Mouse (Mus musculus) retina, embryonic 14.5 days (tissue): ENCODE results near the gene Aldh18a1.
A peak's percentile ranks its signal among the peaks of the same experiment; 100 is the strongest.

Experiments used
- DNase-seq: peaks from one replicate; pipeline ENCODE4 v3.0.0-alpha.2; 2015; ENCODE audit warnings: low spot score

Aldh18a1 gene

DNA sequence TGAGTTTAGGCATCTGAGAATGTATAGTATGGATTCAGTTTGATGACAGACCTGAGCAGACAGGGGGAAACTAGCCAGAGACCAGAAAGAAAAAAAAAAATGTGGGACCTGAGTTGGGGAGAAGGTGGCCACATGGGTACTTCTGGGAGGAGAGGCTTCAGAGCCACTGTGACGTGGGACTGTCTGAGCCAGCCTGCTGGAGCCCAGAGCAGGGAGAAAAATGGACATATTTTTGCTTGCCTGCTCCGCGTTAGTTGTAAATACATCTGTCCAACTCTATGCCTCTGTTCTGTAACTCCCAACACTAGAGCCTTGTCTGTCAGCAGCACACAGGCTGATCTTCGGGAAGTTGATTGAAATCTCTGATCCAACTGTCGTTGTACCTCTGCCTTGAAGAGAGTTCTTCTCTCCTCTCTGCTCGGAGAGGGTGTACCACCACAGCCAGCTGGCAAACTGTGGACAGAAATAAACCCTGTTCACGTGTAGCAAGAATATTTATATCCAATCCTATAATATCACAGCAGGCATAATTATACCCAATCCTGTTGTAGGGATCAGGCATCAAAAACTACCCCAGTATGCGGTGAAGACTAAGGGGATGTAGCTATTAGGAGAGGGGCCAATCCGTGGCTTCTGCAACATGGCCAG is 61.8 kb downstream of the Aldh18a1 start:
- no peak for DNase-seq

DNA sequence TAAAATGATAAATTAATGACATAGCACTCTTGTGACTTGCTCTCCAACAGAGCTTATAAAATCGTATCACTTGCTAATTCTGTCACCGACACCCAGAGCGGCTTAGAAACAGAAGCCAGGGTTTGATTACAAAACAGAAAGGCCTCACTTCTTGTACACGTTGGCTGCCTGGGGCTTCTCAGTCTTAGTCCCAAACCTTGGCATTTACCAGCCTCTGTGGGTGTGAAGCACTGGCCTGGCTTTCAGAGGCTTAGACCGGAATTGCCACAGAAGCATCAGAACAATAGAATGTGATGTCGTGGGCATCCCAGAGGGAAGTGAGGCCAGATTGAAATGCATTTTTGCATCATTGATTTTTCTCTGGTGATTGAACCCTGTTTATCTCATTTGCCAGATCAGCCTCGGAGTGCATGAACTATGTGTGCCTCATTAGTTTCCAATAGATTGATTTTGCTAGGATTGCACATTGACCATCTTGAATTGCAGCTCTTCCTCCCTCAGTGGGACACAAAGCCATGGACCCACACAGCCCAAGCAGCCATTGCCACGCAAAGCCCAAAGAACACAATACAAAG is 64.7 kb downstream of the Aldh18a1 start:
- no peak for DNase-seq

DNA sequence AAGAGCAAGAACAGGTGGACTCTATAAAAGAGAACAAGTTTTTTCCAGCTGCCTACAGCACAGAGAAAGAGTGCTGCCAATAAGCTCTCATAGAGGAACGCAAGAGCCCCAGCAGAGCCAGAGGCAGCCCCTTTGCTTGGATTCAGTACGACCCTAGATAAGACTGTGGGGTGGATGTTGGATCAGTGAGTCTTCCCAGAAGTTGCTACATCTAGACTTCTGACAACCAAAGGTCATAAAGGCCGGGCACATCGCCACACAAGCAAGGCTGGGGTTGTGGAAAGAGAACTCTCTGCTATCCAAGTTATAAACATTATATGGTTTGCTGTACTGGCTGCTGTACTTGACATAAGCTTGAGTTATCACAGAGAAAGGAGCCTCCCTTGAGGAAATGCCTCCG is 67.9 kb downstream of the Aldh18a1 start:
- DNase-seq, result no peak

DNA sequence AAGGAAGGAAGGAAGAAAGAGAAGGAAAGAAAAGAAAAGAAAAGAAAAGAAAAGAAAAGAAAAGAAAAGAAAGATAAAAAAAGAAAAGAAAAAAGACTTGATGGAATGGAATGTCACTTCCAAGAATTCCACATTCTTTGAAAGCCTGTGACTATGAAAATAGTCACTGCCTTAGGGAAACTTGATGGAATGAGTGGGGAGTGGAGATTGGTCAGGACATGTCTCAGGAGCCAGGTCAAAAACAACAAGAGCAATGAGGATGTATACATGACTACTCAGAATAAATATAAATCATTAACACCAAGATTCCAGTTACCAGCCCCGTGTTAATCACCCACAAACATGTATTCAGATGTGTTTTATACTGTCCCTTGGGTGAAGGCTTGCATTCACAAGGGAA is 69.6 kb downstream of the Aldh18a1 start:
- no peak for DNase-seq

DNA sequence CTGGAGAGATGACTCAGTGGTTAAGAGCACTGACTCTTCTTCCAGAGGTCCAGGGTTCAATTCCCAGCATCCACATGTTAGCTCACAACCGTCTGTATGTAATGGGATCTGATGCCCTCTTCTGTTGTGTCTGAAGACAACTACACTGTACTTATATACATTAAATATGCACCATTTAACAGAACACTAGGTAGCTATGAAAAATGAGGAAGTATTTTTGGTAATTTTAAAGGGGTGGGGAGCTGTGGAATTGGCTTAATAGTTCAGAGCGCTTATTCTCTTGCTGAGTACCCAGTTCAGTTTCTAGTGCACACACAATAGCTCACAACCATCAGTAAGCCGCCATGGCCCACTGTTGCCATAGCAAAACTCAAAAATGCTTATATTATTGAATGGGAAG is 72.7 kb downstream of the Aldh18a1 start:
- no peak for DNase-seq

DNA sequence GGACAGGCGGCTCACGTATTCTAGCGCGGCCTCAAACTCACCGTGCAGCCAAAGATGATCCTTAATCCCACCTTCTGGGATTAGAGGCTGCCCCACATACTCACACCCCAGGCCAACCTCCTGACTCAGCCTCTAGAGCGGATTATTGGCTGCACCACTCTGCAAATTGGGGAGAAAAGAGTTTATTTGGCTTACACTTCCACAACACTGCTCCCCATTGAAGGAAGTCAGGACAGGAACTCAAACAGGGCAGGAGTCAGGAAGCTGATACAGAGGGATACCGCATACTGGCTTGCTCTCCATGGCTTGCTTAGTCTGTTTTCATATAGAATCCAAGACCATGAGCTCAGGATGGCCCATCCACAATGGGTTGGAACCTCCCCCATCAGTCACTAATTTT is 73.9 kb downstream of the Aldh18a1 start:
- DNase-seq, result no peak

DNA sequence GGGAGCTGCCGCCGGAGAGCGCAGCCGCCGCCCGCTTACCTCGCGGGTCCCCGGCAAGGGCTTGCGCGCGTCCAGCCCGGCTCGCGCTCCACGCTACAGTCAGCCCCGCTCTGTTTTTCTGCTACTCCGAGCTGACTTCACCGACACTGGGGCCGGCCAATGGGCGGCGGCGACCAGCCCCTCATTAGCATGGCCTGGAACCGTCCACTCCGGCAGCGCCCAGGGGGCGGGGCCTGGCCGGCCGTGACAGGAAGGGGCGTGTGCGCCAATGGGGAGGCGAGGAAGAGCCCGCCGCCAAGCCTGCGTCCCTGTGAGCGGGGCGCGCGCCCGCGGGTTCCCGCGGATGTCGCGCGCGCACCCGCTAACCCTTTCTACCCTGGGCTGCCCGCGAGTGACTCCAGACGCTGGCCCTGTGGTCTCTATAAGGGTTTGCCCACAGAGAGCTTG is 74.6 kb downstream of the Aldh18a1 start, which contains the start of gene Sorbs1:
Gene Sorbs1 (minus strand): TSS at position 148 of the 447 bp plus-strand sequence.
- peak; percentile 97 for DNase-seq

DNA sequence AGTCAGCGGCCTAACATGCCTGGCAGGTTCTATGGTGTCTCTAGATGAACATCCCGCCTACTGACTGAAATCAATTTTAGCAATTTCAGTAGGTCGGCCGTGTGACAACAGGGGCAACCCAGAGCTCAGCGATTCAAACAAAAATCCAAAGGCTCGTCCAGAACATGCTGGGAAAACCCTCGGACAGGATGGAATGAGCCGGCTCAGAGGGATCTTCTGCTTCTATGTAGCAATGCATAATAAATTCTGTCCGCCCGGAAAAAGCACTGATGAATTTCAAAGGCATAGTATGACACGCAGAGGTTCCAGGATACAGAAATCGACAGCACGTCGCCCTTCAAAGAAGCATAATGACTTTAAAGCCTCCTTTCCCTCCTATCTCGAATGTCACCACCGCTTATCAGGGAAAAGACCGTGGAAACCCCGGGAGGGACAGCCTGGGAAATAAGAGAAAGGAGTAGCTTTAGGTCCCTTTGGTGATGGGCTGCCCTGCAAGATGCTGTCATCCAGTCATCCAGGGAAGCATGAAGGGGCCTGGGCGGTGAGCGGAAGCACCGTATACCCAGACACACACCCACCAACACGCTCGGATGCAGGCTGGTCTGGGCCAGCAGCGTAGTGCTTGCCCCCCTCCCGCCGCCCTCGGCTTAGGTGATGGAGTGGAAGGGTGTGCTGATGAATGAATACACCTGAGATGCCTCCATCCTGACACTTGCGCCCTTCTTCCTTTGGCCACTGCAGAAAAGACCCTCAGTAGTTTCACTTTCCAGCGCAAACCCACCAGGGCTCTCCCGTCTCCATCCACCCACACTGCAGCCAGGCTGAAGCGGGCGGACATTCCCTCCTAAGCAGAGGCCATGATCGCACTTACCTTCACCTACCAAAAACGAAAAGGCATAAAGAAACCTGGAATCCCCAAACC is 75.5 kb downstream of the Aldh18a1 start:
- peak; percentile 54 for DNase-seq

DNA sequence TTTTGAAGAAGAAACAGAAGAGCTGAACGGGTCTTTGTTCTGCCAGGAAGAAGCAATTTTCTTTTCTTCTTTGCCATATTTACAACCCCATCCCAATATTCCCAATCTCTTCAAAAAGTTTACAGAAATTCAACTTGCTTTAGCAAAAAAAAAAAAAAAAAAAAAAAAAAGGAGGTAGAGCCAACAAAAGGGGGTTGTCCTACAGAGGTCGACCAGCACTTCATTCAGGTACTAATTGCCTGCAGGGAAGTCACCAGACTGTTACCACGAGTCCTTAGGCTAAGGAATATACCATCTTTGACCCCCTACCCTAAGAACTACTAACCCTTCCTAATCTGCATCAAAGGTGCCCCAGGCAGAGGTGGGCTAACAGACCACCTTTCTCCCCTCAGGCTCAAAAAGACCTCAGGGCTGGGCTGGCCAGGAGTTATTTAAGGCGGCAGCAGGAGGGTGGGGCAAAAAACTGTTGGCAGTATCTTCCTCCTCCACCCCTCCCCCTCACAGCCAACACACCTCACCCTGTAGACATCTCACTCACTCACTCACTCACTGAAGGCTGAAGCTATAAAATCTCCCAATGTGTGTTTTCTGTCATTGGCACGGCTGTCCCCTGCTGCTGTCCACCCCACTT is 76.5 kb downstream of the Aldh18a1 start:
- DNase-seq, result no peak

DNA sequence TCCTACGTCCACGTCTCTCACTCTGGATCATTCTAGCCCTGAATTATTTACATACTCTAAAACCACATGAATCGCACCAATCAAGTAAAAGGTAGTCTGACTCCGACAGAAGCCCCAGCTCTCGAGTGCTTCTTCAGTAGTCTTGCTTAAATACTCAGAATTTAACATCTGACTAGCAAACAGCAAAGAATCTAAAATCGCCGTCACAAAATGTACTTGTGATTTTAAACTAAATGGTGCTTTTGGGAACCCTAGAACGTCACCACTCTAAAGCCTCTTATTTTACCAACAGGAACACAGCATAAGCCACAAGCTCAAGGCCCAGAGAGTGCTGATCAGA is 77.2 kb downstream of the Aldh18a1 start:
- DNase-seq, result no peak

DNA sequence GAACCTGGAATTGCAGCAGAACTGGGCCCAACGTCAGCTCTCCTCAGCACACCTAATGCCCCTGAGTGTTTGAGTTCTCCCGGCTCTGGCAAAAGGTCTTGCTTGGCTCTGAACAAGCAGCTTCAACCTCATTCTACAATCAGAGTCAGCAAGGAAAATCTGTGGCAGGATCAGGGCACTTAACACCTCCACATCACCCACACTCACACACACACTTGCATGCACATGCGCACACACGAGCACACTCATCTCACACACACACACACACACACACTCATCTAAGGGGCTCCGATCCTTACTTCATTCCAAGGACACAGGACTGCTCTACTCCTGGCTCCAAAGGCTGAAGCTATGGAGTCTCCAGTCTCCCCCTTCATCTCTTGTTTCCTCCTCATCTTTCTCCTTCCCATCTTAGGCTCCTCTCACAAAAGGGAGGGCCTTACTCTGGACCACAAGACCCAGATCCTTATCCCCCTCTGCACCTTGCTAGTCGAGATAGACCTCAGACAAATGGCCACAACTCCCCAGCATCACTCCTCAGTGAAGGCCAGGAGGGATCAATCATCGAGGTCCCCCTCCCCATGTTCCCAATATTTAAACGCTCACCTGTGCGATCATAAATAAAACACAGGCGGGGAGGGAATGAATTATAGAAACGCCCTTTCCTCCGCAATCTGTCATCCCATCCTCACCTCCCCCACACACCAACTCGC is 77.7 kb downstream of the Aldh18a1 start:
- no peak for DNase-seq

DNA sequence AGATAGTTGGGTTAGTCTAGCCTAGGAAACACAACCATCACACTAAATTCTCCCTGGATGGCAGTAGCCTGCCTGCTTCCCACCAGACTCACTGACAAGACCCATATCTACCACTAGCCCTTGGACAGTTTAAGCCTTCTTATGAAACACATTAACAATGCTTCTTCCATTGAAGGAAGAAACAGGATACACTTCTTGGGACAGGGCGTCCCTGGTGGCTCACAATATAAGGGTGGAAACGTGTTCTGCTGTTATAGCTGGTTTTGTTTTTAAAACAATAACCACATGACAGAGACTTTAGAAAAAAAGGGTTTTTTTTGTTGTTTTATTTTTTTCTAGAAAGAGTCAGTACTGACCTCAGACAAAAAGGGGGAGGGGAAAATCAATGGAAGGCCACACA is 79.0 kb downstream of the Aldh18a1 start:
- DNase-seq, result no peak

DNA sequence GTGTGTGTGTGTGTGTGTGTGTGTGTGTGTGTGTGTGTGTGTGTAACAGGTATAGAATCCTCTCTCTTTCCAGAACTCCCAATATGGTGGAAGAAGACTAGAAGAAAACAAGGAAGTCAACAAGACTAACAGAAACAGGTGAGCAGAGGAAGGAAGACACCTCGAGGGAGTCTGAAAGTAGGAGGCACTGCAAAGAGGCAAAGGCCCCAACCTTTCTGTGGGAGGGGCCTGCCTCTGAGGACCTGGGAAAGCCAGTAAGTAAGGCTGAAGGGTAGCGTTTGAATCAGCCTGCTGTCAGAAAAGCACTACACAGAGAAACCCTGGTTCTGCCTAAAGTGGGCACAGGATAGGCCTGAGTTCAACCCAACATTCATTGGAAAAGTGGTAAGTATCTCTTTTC is 79.4 kb downstream of the Aldh18a1 start:
- no peak for DNase-seq

DNA sequence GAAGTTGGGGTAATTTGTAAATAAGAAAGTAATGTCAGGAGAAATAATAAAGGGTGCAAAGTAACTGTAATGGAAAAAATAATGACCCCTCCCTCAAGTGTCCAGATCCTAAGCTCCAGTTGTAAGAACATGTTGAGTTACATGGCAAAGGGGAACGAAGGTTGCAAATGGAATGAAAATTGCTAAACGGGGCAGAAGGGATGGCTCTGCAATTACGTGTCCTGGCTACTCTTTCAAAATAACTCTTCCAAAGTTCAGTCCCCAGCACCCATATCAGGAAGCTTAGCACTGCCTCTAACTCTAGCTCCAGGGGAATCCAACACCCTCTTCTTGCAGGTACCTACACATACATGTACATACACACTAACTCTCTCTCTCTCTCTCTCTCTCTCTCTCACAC is 81.3 kb downstream of the Aldh18a1 start:
- no peak for DNase-seq

DNA sequence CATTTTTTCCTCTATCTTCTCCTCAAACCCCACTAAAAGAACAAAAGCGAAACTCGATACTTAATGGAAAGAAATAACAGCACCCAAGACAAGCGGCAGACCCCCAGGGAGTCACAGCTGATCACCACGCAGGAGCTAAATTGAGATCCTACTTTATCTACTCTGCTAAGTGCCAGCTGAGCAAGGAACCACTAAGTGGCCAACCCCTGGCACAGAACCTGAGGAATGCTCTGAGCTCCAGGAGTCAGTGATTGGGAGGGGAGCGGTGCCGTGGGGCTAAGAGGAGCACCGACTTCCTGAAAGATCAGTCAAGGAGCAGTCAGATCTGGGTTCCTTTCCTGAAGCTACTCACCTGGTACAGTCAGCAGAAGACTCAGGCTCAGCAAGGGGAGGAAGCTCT is 83.9 kb downstream of the Aldh18a1 start:
- DNase-seq, result no peak
